In genomic region chr9:89910741-89911444, GRCm38 (mm10) we compare ENCODE assay signal across 9 mouse cellular contexts. TPM values are rescaled to one million over a fixed set of nuclear protein-coding genes. Genes with fewer than 3 reads are reported as not detected.
DNase-seq lines count a peak whose midpoint lies in the region; ATAC-seq lines count a peak whose summit lies in the region.
"Had no signal": no experiment of that assay in that cellular context is flagged by ENCODE, and none has a peak within 500 bp of the region (broad histone marks: within the 10 kb centered on the region; RNA-seq: fewer than 3 reads in every experiment).

No protein-coding gene starts in this region.

- no peak; the same call in 1 of the 2 replicates for ATAC-seq in heart, embryonic 12.5 days (ENCODE audit: insufficient number of reproducible peaks, low FRiP score)
- ATAC-seq in embryonic facial prominence, embryonic 12.5 days (ENCODE audit: insufficient number of reproducible peaks, insufficient read depth, low FRiP score, low TSS enrichment), result no peak
- no peak for ATAC-seq in limb, embryonic 12.5 days (ENCODE audit: insufficient number of reproducible peaks, insufficient read depth, low FRiP score, low TSS enrichment, low read depth)
- ATAC-seq in stomach, embryonic 15.5 days (ENCODE audit: insufficient read depth, low FRiP score, low read depth), result no peak

- no peak overlapping the region for H3K9ac ChIP-seq in heart, embryonic 12.5 days
- H3K9ac ChIP-seq in embryonic facial prominence, embryonic 12.5 days, result no peak overlapping the region
- no peak overlapping the region for H3K9ac ChIP-seq in limb, embryonic 12.5 days (replicated peaks)
- H3K9ac ChIP-seq in stomach, embryonic 15.5 days, result no peak overlapping the region; the same call in 1 of the 2 replicates

- intact Hi-C loops in heart, postnatal 10 days (cut with DNase I), result no loop called here

- H3K4me1 ChIP-seq in heart, embryonic 12.5 days (replicated peaks), result peaks cover 28% of the 10 kb centered on the region
- peaks cover 21% of the 10 kb centered on the region for H3K4me1 ChIP-seq in embryonic facial prominence, embryonic 12.5 days
- peaks cover 21% of the 10 kb centered on the region for H3K4me1 ChIP-seq in limb, embryonic 12.5 days (replicated peaks)
- H3K4me1 ChIP-seq in stomach, embryonic 15.5 days, result peaks cover 21% of the 10 kb centered on the region

- H3K36me3 ChIP-seq in heart, embryonic 12.5 days, result no peaks in the 10 kb centered on the region
- no peaks in the 10 kb centered on the region for H3K36me3 ChIP-seq in embryonic facial prominence, embryonic 12.5 days
- no peaks in the 10 kb centered on the region for H3K36me3 ChIP-seq in limb, embryonic 12.5 days
- H3K36me3 ChIP-seq in stomach, embryonic 15.5 days, result no peaks in the 10 kb centered on the region
- H3K36me3 ChIP-seq: G1E had no signal

- peaks cover 87% of the 10 kb centered on the region for H3K27me3 ChIP-seq in heart, embryonic 12.5 days (replicated peaks)
- H3K27me3 ChIP-seq in embryonic facial prominence, embryonic 12.5 days, result peaks cover 87% of the 10 kb centered on the region
- peaks cover 96% of the 10 kb centered on the region for H3K27me3 ChIP-seq in limb, embryonic 12.5 days
- H3K27me3 ChIP-seq in stomach, embryonic 15.5 days (replicated peaks), result peaks cover 73% of the 10 kb centered on the region

- H3K27ac ChIP-seq in heart, embryonic 12.5 days (ENCODE audit: poor library complexity, severe bottlenecking), result no peak overlapping the region
- no peak overlapping the region for H3K27ac ChIP-seq in embryonic facial prominence, embryonic 12.5 days
- H3K27ac ChIP-seq in limb, embryonic 12.5 days, result no peak overlapping the region
- H3K27ac ChIP-seq in stomach, embryonic 15.5 days, result no peak overlapping the region

- DNase-seq in heart, postnatal 10 days, result no peak
- peak; percentile 52 for DNase-seq in ES-CJ7 (ENCODE audit: low read depth, low spot score)
- DNase-seq in layer of hippocampus, postnatal 36 days, result no peak
- no peak for DNase-seq in thymus, postnatal 25 days

- peak overlapping the region; percentile 52 for H3K4me3 ChIP-seq in heart, embryonic 12.5 days
- H3K4me3 ChIP-seq in embryonic facial prominence, embryonic 12.5 days, result peak overlapping the region; percentile 14; the same call in 1 of the 2 replicates
- peak overlapping the region; percentile 49 for H3K4me3 ChIP-seq in limb, embryonic 12.5 days (replicated peaks)
- peak overlapping the region; percentile 51 for H3K4me3 ChIP-seq in stomach, embryonic 15.5 days (replicated peaks)

- WGBS in heart, embryonic 12.5 days, result 2% methylated on average over 34 of the region's 34 CpGs
- WGBS in embryonic facial prominence, embryonic 12.5 days, result 1% methylated on average over 34 of the region's 34 CpGs
- 1% methylated on average over 34 of the region's 34 CpGs for WGBS in limb, embryonic 12.5 days
- 1% methylated on average over 34 of the region's 34 CpGs for WGBS in stomach, embryonic 15.5 days

- no peaks in the 10 kb centered on the region for H3K9me3 ChIP-seq in heart, embryonic 12.5 days (replicated peaks)
- no peaks in the 10 kb centered on the region for H3K9me3 ChIP-seq in embryonic facial prominence, embryonic 12.5 days
- no peaks in the 10 kb centered on the region for H3K9me3 ChIP-seq in limb, embryonic 12.5 days
- no peaks in the 10 kb centered on the region for H3K9me3 ChIP-seq in stomach, embryonic 15.5 days

- H3K4me2 ChIP-seq in heart, embryonic 12.5 days, result peak overlapping the region; percentile 92
- H3K4me2 ChIP-seq in embryonic facial prominence, embryonic 12.5 days (replicated peaks), result peak overlapping the region; percentile 87
- peak overlapping the region; percentile 89 for H3K4me2 ChIP-seq in limb, embryonic 12.5 days
- H3K4me2 ChIP-seq in stomach, embryonic 15.5 days, result peak overlapping the region; percentile 97

RNA-seq across cellular contexts. Expression of gene Rasgrf1, which starts 1.2 kb away (rescaled TPM):
- polyA plus RNA-seq in heart, embryonic 12.5 days (2016; fragmentation: Nextera tagmentation; extraction: Ambion mirVana), result 0.06 and 0.10 TPM in 2 replicates
- total RNA-seq in heart, postnatal 10 days (2021), result not detected
- 0.15 and 0.20 TPM in 2 replicates for polyA plus RNA-seq in embryonic facial prominence, embryonic 12.5 days (2016; fragmentation: Nextera tagmentation; extraction: Ambion mirVana)
- 0.11 and 0.15 TPM in 2 replicates for polyA plus RNA-seq in limb, embryonic 12.5 days (2016; fragmentation: Nextera tagmentation; extraction: Ambion mirVana)
- polyA plus RNA-seq in stomach, embryonic 15.5 days (2015; fragmentation: Nextera tagmentation; extraction: Ambion mirVana), result 0.74 and 1.0 TPM in 2 replicates
- 100 to 1,000 TPM; 434 to 445 TPM for total RNA-seq in layer of hippocampus, postnatal 36 days (2021)
- polyA plus RNA-seq: G1E had no signal
